Mouse (Mus musculus) embryonic facial prominence, embryonic 11.5 days (tissue): ENCODE measurements around the gene Apoa4. TPM values are rescaled to one million over a fixed set of nuclear protein-coding genes. Genes with fewer than 3 reads are reported as not detected.

ENCODE experiments used
- polyA plus RNA-seq: library from polyadenylated mRNA; unstranded; fragments of >200 nt; fragmentation: Nextera tagmentation; extraction: Ambion mirVana; gene quantifications from 2 replicates; pipeline ENCODE4 v1.2.1, GENCODE M21; 2014

The Apoa4 gene
- polyA plus RNA-seq, 1 experiment from 2014 or later = not detected

Other genes starting within 250 kb of the Apoa4 start
- gene Pafah1b2, start 228.0 kb upstream of the Apoa4 start, polyA plus RNA-seq = 227 and 229 TPM in 2 replicates
- 6.9 and 8.2 TPM in 2 replicates for gene Sik3, start 227.9 kb upstream of the Apoa4 start, polyA plus RNA-seq
- gene Apoa1, start 12.1 kb upstream of the Apoa4 start, polyA plus RNA-seq = 1.2 and 1.9 TPM in 2 replicates
- gene Apoc3, start 5.1 kb upstream of the Apoa4 start, polyA plus RNA-seq = not detected in 2 replicates
- not detected in 2 replicates for gene Apoa5, start 27.9 kb downstream of the Apoa4 start, polyA plus RNA-seq
- gene Zpr1, start 32.4 kb downstream of the Apoa4 start, polyA plus RNA-seq = 65.9 and 67.1 TPM in 2 replicates
- gene Bud13, start 42.3 kb downstream of the Apoa4 start, polyA plus RNA-seq = 34.0 and 34.4 TPM in 2 replicates
- not detected in 2 replicates for gene 4931429L15Rik, start 79.3 kb downstream of the Apoa4 start, polyA plus RNA-seq